Mouse (Mus musculus): Measurements from ENCODE around the gene Gm11627. TPM values are rescaled to one million over a fixed set of nuclear protein-coding genes. Genes with fewer than 3 reads are reported as not detected.
A peak's percentile ranks its signal among the peaks of the same experiment; 100 is the strongest.
"Not testable (repeated sequence)": the region's sequence is repeated elsewhere in the genome, so short reads cannot be mapped to it uniquely, and the experiment has no call there.

Gene Gm11627
- polyA plus RNA-seq, 1 experiment from 2014 or later: 6.2 TPM

DNA sequence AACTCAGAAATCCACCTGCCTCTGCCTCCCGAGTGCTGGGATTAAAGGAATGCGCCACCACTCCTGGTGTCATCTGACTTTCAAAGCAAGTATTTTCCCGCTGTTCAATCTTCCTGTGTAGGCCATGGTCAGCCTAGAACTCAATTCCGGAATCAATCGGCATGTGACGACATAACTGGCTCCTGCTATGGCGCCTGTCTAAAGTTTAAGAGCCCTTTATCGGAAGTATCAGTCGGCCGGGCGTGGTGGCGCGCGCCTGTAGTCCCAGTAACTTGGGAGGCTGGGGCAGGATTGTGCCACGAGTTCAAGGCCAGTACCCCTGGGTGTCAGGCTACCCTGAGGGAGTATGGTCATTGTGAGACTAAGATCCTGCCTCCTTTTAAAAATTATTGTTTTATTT is 11.5 kb downstream of the Gm11627 start:
- 97% methylated on average over 15 of the region's 15 CpGs for WGBS
- no peak for DNase-seq (ENCODE audit: low spot score)
- Histone ChIP-seq H3K36me3 (replicated peaks) (no peaks in the 10 kb centered on the region), H3K27me3 (replicated peaks; ENCODE audit: low read depth, poor library complexity, severe bottlenecking) (no peaks in the 10 kb centered on the region), H3K27ac (replicated peaks) (no peak overlapping the region), H3K4me1 (no peaks in the 10 kb centered on the region; the same call in 1 of the 2 replicates), H3K9me3 (no peaks in the 10 kb centered on the region), H3K4me3 (no peak overlapping the region)

- no peaks in the 10 kb centered on the region for H3K27me3 ChIP-seq (replicated peaks; ENCODE audit: low read depth, poor library complexity, severe bottlenecking)
- no peak overlapping the region for H3K4me3 ChIP-seq
- no peaks in the 10 kb centered on the region for H3K36me3 ChIP-seq (replicated peaks)
- 85% methylated on average over 6 of the region's 6 CpGs for WGBS
- DNase-seq (ENCODE audit: low spot score): no peak
- H3K4me1 ChIP-seq: no peaks in the 10 kb centered on the region
- H3K9me3 ChIP-seq: no peaks in the 10 kb centered on the region
- no peak overlapping the region for H3K27ac ChIP-seq (replicated peaks)
Observed at GRCm38 (mm10) chr11:102567157-102567556, 12.1 kb downstream of the Gm11627 start.

GRCm38 (mm10) chr11:102566290-102566689 is 13.0 kb downstream of the Gm11627 start:
- no peaks in the 10 kb centered on the region for H3K9me3 ChIP-seq
- no peaks in the 10 kb centered on the region for H3K4me1 ChIP-seq
- H3K27ac ChIP-seq (replicated peaks): no peak overlapping the region
- 91% methylated on average over 1 of the region's 1 CpGs for WGBS
- H3K27me3 ChIP-seq (replicated peaks; ENCODE audit: low read depth, poor library complexity, severe bottlenecking): no peaks in the 10 kb centered on the region
- no peak for DNase-seq (ENCODE audit: low spot score)
- no peak overlapping the region for H3K4me3 ChIP-seq
- no peaks in the 10 kb centered on the region for H3K36me3 ChIP-seq (replicated peaks)

- Histone ChIP-seq H3K4me1 (no peaks in the 10 kb centered on the region), H3K36me3 (replicated peaks) (no peaks in the 10 kb centered on the region), H3K4me3 (no peak overlapping the region), H3K27me3 (replicated peaks; ENCODE audit: low read depth, poor library complexity, severe bottlenecking) (no peaks in the 10 kb centered on the region), H3K27ac (replicated peaks) (no peak overlapping the region), H3K9me3 (no peaks in the 10 kb centered on the region)
- no peak for DNase-seq (ENCODE audit: low spot score)
Observed at GRCm38 (mm10) chr11:102565741-102566140, 13.5 kb downstream of the Gm11627 start.

DNA sequence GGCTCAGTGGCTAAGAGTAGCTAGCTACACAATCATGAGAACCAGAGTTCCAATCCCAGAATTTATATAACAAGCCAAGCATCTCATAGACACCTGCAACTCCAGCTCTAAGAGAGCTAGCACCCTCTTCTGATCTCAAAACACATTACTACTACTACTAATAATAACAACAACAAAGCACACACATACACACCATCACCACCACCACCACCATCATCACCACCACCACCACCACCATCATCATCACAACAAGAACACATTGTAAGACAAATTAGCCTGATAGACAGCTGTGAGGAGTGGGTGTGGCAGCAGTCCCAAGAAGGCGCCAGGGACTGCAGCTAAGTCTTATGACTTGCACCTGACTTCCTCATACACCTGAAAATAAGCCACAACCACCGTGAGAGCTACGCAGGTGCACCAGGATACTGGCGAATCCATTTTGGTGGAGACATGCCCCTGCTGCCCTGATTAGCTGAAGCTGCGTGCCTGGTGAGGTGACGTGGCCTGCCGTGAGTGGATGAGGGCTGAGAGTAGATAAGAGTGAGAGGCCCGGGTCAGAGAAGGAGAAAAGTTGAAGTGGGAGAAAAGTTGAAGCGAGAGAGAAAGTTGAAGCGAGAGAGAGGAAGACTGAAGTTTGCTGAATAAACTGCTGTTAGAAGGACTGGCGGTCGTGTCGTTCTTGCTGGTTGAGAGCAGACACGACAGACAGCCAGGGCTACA is 14.1 kb downstream of the Gm11627 start:
- H3K4me3 ChIP-seq; H3K27ac ChIP-seq (replicated peaks); H3K4me1 ChIP-seq; H3K27me3 ChIP-seq (replicated peaks; ENCODE audit: low read depth, poor library complexity, severe bottlenecking); DNase-seq (ENCODE audit: low spot score); H3K9me3 ChIP-seq; H3K36me3 ChIP-seq (replicated peaks): not testable (repeated sequence)
- WGBS: 84% methylated on average over 14 of the region's 14 CpGs

- Histone ChIP-seq H3K4me3 (no peak overlapping the region), H3K27ac (replicated peaks) (no peak overlapping the region), H3K27me3 (replicated peaks; ENCODE audit: low read depth, poor library complexity, severe bottlenecking) (no peaks in the 10 kb centered on the region), H3K36me3 (replicated peaks) (no peaks in the 10 kb centered on the region), H3K4me1 (peaks cover 24% of the 10 kb centered on the region), H3K9me3 (no peaks in the 10 kb centered on the region)
- 92% methylated on average over 5 of the region's 5 CpGs for WGBS
- no peak for DNase-seq (ENCODE audit: low spot score)
Observed at GRCm38 (mm10) chr11:102558704-102559103, 20.6 kb downstream of the Gm11627 start.

- DNase-seq (ENCODE audit: low spot score): no peak
- no peak overlapping the region for H3K27ac ChIP-seq (replicated peaks)
- no peaks in the 10 kb centered on the region for H3K9me3 ChIP-seq
- H3K27me3 ChIP-seq (replicated peaks; ENCODE audit: low read depth, poor library complexity, severe bottlenecking): no peaks in the 10 kb centered on the region
- H3K36me3 ChIP-seq (replicated peaks): no peaks in the 10 kb centered on the region
- H3K4me3 ChIP-seq: no peak overlapping the region
- peaks cover 26% of the 10 kb centered on the region for H3K4me1 ChIP-seq
- 88% methylated on average over 1 of the region's 1 CpGs for WGBS
Observed at GRCm38 (mm10) chr11:102557386-102557785, 21.9 kb downstream of the Gm11627 start.

DNA sequence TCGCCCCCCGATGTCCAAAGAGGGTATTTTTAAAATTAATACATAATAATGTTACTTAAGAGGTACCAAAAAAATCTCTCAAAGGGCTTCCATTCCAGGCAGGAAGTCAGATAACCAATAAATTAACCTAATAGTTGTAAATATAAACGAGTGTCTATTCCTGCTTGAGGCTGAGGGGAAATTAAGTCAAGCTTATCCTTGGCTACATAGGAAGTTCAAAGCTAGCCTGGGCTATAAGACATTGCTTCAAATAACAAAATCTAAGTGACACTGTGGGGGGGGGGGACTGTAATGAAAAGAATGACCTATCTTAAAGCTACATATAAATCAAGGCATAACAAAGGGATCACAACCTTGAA is 22.6 kb downstream of the Gm11627 start:
- WGBS: 22% methylated on average over 3 of the region's 3 CpGs
- no peaks in the 10 kb centered on the region for H3K27me3 ChIP-seq (replicated peaks; ENCODE audit: low read depth, poor library complexity, severe bottlenecking)
- peaks cover 26% of the 10 kb centered on the region for H3K4me1 ChIP-seq
- 0 out of 2 replicates have a peak, but pooled peaks cover 5% of the 10 kb centered on the region for H3K36me3 ChIP-seq (replicated peaks)
- peak overlapping the region; percentile 94 for H3K4me3 ChIP-seq
- no peak for DNase-seq (ENCODE audit: low spot score)
- H3K9me3 ChIP-seq: no peaks in the 10 kb centered on the region
- peak overlapping the region; percentile 99 for H3K27ac ChIP-seq (replicated peaks)

- peak; percentile 98 for DNase-seq (ENCODE audit: low spot score)
- WGBS: under 1% methylated on average over 55 of the region's 55 CpGs
- Histone ChIP-seq H3K4me1 (peaks cover 26% of the 10 kb centered on the region), H3K27me3 (replicated peaks; ENCODE audit: low read depth, poor library complexity, severe bottlenecking) (no peaks in the 10 kb centered on the region), H3K4me3 (peak within 1 kb of the TSS; percentile 94), H3K27ac (replicated peaks) (peak within 1 kb of the TSS; percentile 99), H3K9me3 (no peaks in the 10 kb centered on the region), H3K36me3 (replicated peaks) (peaks cover 8% of the 10 kb centered on the region)
Observed at GRCm38 (mm10) chr11:102556031-102556715, 23.1 kb downstream of the Gm11627 start, which contains the start of gene Gpatch8. Gene Gpatch8, minus strand, starts transcription at chr11:102556392.

- whole genome bisulfite sequencing: under 1% methylated on average over 39 of the region's 39 CpGs
- H3K27ac ChIP-seq (replicated peaks): peak overlapping the region; percentile 99
- peaks cover 26% of the 10 kb centered on the region for H3K4me1 ChIP-seq
- peaks cover 12% of the 10 kb centered on the region for H3K36me3 ChIP-seq (replicated peaks)
- H3K4me3 ChIP-seq: peak overlapping the region; percentile 94
- no peaks in the 10 kb centered on the region for H3K27me3 ChIP-seq (replicated peaks; ENCODE audit: low read depth, poor library complexity, severe bottlenecking)
- no peak for DNase-seq (ENCODE audit: low spot score)
- H3K9me3 ChIP-seq: no peaks in the 10 kb centered on the region
Observed at GRCm38 (mm10) chr11:102555400-102556030, 23.7 kb downstream of the Gm11627 start.

DNA sequence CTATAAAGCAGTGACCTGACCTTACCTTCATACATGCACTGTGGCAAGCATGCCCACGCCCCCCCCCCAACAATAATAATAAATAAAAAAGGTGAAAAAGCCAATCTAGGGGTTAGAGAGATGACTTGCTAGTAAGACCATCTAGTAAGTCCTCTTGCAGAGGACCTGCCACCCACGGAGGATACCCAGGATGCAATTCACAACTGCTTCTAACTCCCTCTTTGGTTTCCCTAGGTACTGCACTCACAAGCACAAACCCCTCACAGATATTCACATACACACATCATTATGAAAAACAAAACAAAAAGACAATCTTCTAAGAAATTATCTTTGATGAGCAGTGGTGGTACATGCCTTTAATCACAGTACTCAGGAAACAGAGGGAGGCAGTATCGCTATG is 27.2 kb downstream of the Gm11627 start:
- Histone ChIP-seq H3K36me3 (replicated peaks) (peaks cover 32% of the 10 kb centered on the region), H3K4me1 (peaks cover 26% of the 10 kb centered on the region), H3K27me3 (replicated peaks; ENCODE audit: low read depth, poor library complexity, severe bottlenecking) (no peaks in the 10 kb centered on the region), H3K4me3 (no peak overlapping the region), H3K27ac (replicated peaks) (no peak overlapping the region), H3K9me3 (no peaks in the 10 kb centered on the region)
- no peak for DNase-seq (ENCODE audit: low spot score)
- WGBS: 89% methylated on average over 3 of the region's 3 CpGs

- Histone ChIP-seq H3K27me3 (replicated peaks; ENCODE audit: low read depth, poor library complexity, severe bottlenecking) (no peaks in the 10 kb centered on the region), H3K9me3 (no peaks in the 10 kb centered on the region), H3K36me3 (replicated peaks) (peaks cover 36% of the 10 kb centered on the region), H3K4me3 (no peak overlapping the region), H3K4me1 (peaks cover 17% of the 10 kb centered on the region), H3K27ac (replicated peaks) (no peak overlapping the region)
- no peak for DNase-seq (ENCODE audit: low spot score)
Observed at GRCm38 (mm10) chr11:102551176-102551575, 28.1 kb downstream of the Gm11627 start.

GRCm38 (mm10) chr11:102541471-102541870 is 37.8 kb downstream of the Gm11627 start:
- Histone ChIP-seq H3K36me3 (replicated peaks) (peaks cover 45% of the 10 kb centered on the region), H3K27me3 (replicated peaks; ENCODE audit: low read depth, poor library complexity, severe bottlenecking) (no peaks in the 10 kb centered on the region), H3K4me3 (no peak overlapping the region), H3K4me1 (peaks cover 11% of the 10 kb centered on the region), H3K27ac (replicated peaks) (no peak overlapping the region), H3K9me3 (no peaks in the 10 kb centered on the region)
- WGBS: 93% methylated on average over 5 of the region's 5 CpGs
- no peak for DNase-seq (ENCODE audit: low spot score)

All from embryonic facial prominence, embryonic 10.5 days (tissue).